Mouse (Mus musculus) intestine, embryonic 15.5 days (tissue): ENCODE results near the gene Nat9. TPM values are rescaled to one million over a fixed set of nuclear protein-coding genes. Genes with fewer than 3 reads are reported as not detected.

ENCODE experiments used
- ATAC-seq: fragments of 200-750 bp; cut with Nextera tagmentation; 2 replicates; pipeline ENCODE4 v1.8.0; 2017; ENCODE audit warnings: moderate TSS enrichment, moderate library complexity
- H3K27ac ChIP-seq: fragments of 300-500 bp; sonication (generic); 2 replicates; pipeline ENCODE4 v1.5.1; 2015; ENCODE audit warnings: mild to moderate bottlenecking, inconsistent platforms
- H3K27me3 ChIP-seq: fragments of 300-500 bp; sonication (generic); replicated peaks from 2 replicates; pipeline ENCODE4 v1.6.1; 2015; ENCODE audit warnings: inconsistent platforms
- H3K36me3 ChIP-seq: fragments of 300-500 bp; sonication (generic); 2 replicates; pipeline ENCODE4 v1.6.1; 2015; ENCODE audit warnings: inconsistent platforms
- H3K4me1 ChIP-seq: fragments of 300-500 bp; sonication (generic); replicated peaks from 2 replicates; pipeline ENCODE4 v1.6.1; 2015; ENCODE audit warnings: inconsistent platforms
- H3K4me2 ChIP-seq: fragments of 300-500 bp; sonication (generic); replicated peaks from 2 replicates; pipeline ENCODE4 v1.6.1; 2015; ENCODE audit warnings: mild to moderate bottlenecking, inconsistent platforms
- H3K4me3 ChIP-seq: fragments of 300-500 bp; sonication (generic); replicated peaks from 2 replicates; pipeline ENCODE4 v1.5.1; 2015; ENCODE audit warnings: inconsistent platforms
- H3K9ac ChIP-seq: fragments of 300-500 bp; sonication (generic); 2 replicates; pipeline ENCODE4 v1.6.1; 2015; ENCODE audit warnings: inconsistent platforms
- H3K9me3 ChIP-seq: fragments of 300-500 bp; sonication (generic); 2 replicates; pipeline ENCODE4 v1.6.1; 2016; ENCODE audit warnings: inconsistent platforms
- WGBS: fragments of 180-500 bp; shearing (Covaris S2); methylation state at CpG from one replicate; pipeline ENCODE4 v1.1.7; 2015; 5-methylcytosine and 5-hydroxymethylcytosine counted together
- polyA plus RNA-seq: library from polyadenylated mRNA; unstranded; fragments of >200 nt; fragmentation: Nextera tagmentation; extraction: Ambion mirVana; gene quantifications from 2 replicates; pipeline ENCODE4 v1.2.1, GENCODE M21; 2015

Nat9 gene
- polyA plus RNA-seq, 1 experiment from 2014 or later: 20.5 TPM

DNA sequence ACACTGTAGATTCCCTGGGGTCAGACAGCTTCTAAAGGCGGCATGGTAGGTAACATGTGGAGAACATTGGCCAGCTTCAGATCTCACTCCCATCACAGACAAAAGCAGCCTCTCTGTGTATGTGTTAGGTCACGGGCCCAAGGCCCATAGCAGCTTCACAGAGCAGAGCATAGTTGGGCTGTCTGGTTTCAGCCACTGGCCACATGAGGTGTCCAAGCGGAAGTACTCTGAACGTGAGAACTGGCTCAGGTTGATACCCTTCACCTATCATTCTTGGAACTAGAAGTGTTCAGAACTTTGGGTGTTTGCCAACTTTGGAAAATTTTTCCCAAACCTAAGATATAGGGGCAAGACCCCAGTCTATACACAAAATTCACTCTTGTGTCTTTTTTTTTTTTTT lies 18.2 kb downstream of the Nat9 start:
- WGBS: 86% methylated on average over 4 of the region's 4 CpGs
- peaks cover 60% of the 10 kb centered on the region for H3K4me1 ChIP-seq

DNA sequence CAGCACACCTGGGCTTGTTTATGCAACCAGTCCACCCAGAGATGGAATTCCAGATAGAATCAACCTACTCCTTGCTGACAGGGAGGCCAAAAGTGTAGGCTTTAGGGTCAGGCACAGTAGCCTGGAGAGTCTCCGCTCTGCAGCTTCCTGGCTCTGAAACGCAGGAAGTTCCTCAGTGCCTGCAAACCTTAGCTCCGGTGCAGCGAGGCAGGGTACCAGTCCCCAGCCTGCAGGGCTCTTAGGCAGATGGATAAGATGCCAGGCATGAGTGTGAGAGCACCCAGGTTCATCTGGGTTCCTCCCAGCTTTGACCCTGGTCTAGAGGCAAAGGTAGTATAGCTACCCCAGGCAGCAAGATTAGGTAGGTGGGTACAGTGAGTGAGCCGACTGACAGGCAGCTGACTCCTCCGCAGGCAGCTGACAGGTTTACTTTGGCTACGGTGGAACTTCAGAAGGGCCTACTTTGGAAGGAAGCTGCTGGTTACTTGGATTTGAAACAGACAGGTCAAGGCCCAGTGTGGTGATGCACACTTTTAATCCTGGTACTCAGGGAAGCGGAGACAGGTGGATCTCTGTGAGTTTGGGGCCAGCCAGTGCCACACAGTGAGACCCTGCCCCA lies 19.9 kb downstream of the Nat9 start:
- Histone ChIP-seq H3K9ac (no peak overlapping the region), H3K27ac (0 out of 2 replicates have a peak overlapping the region, but pooled peaks have one; percentile 14), H3K4me2 (peak overlapping the region; percentile 25; the same call in 1 of the 2 replicates), H3K4me3 (no peak overlapping the region), H3K4me1 (peaks cover 49% of the 10 kb centered on the region), H3K9me3 (no peaks in the 10 kb centered on the region), H3K27me3 (no peaks in the 10 kb centered on the region), H3K36me3 (no peaks in the 10 kb centered on the region)
- 66% methylated on average over 8 of the region's 8 CpGs for WGBS
- no peak for ATAC-seq

More for the DNA sequence above, 18.2 kb downstream of the Nat9 start:
- Histone ChIP-seq H3K4me2 (no peak overlapping the region), H3K4me3 (no peak overlapping the region), H3K9me3 (no peaks in the 10 kb centered on the region), H3K27ac (no peak overlapping the region), H3K9ac (no peak overlapping the region), H3K36me3 (no peaks in the 10 kb centered on the region), H3K27me3 (no peaks in the 10 kb centered on the region)
- no peak for ATAC-seq

DNA sequence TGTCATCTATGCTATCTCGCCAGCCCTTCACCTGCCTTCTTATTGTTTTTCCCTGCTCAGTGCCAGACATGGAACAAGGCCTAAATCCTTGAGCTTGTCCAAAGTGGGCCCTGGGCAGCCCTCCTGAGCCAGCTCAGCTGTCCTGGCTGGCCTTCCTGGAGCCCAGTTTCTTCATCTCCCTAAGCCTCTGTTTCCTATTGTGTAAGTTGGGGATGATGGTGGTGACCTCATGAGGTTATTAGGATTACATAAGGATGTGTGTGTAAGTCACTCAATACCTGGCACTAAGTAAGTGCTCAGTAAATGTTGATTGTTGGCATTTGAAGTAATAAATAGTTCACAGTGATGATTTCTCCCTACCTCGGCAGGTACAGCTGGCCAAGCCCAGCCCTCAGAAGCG lies 20.9 kb downstream of the Nat9 start:
- Histone ChIP-seq H3K4me3 (no peak overlapping the region), H3K9ac (no peak overlapping the region), H3K36me3 (no peaks in the 10 kb centered on the region), H3K4me1 (peaks cover 49% of the 10 kb centered on the region), H3K9me3 (no peaks in the 10 kb centered on the region), H3K4me2 (peak overlapping the region; percentile 84; the same call in 1 of the 2 replicates), H3K27ac (no peak overlapping the region), H3K27me3 (no peaks in the 10 kb centered on the region)
- 66% methylated on average over 3 of the region's 3 CpGs for WGBS
- no peak for ATAC-seq

- Histone ChIP-seq H3K4me3 (peak overlapping the region; percentile 70), H3K27ac (peak overlapping the region; percentile 82), H3K4me1 (peaks cover 44% of the 10 kb centered on the region), H3K36me3 (no peaks in the 10 kb centered on the region), H3K9ac (peak overlapping the region; percentile 71), H3K27me3 (no peaks in the 10 kb centered on the region), H3K4me2 (peak overlapping the region; percentile 84), H3K9me3 (no peaks in the 10 kb centered on the region)
- peak; percentile 50 for ATAC-seq
- 5% methylated on average over 9 of the region's 9 CpGs for WGBS
Measured at GRCm38 (mm10) chr11:115164976-115165374, 22.7 kb downstream of the Nat9 start.

DNA sequence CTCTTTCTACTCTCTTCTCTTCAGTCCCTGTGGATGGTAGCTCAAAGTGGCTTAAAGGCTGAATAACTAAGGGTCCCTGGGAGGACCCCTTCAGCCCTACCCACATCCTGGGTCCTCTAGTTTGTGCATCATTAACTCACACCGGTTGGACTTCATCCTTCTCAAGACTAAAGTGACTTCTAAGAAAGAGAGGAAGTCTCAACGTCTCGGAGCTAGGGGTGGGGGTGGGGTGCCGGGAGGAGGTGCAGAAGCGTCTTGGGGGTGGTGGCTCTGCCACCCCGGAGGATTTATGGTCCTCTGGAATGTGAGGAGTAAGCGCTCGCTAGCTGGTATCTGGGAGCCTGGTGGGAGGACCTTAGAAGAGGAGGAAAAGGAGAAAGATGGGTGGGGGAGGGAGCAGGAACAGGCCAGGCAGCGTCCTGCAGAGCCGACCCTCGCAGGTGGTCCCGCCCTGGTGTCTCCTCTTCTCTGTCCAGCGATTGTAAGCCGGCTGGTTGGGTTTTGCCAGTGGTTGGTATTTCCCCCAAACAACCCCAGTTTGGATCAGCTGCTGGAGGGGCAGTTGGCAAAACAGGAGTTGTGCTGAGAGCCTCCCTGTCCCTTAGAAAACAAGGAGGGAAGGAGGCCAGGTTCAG lies 23.2 kb downstream of the Nat9 start:
- H3K36me3 ChIP-seq: no peaks in the 10 kb centered on the region
- peak overlapping the region; percentile 70 for H3K4me3 ChIP-seq
- peak; percentile 33 for ATAC-seq
- H3K4me2 ChIP-seq: peak overlapping the region; percentile 84
- WGBS: under 1% methylated on average over 14 of the region's 14 CpGs
- no peaks in the 10 kb centered on the region for H3K9me3 ChIP-seq
- H3K9ac ChIP-seq: peak overlapping the region; percentile 71
- peak overlapping the region; percentile 82 for H3K27ac ChIP-seq
- H3K4me1 ChIP-seq: peaks cover 44% of the 10 kb centered on the region
- H3K27me3 ChIP-seq: no peaks in the 10 kb centered on the region

DNA sequence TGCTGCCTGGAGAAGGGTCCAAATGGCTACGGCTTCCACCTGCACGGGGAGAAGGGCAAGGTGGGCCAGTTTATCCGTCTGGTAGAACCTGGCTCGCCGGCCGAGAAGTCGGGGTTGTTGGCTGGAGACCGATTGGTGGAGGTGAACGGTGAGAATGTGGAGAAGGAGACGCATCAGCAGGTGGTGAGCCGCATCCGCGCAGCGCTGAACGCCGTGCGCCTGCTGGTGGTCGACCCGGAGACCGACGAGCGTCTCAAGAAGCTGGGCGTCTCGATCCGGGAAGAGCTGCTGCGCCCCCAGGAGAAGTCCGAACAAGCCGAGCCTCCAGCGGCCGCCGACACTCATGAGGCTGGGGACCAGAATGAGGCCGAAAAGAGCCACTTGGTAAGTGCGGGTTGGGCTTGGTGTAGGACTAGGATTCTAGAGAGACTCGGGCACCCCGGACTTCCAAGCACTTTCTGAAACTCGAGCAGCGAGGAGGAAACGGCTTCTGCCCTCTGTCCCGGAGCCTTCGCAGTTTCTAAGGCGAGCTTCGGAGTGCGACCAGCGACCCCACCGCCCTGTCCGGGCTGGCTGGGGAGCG lies 24.0 kb downstream of the Nat9 start:
- Histone ChIP-seq H3K4me1 (peaks cover 44% of the 10 kb centered on the region), H3K4me2 (peak overlapping the region; percentile 84), H3K9me3 (no peaks in the 10 kb centered on the region), H3K27me3 (no peaks in the 10 kb centered on the region), H3K9ac (peak overlapping the region; percentile 71), H3K4me3 (peak overlapping the region; percentile 70), H3K36me3 (no peaks in the 10 kb centered on the region), H3K27ac (peak overlapping the region; percentile 82)
- ATAC-seq: peak; percentile 11; the same call in 1 of the 2 replicates
- under 1% methylated on average over 47 of the region's 47 CpGs for WGBS

GRCm38 (mm10) chr11:115162832-115163480 lies 24.7 kb downstream of the Nat9 start, which contains the start of gene Slc9a3r1:
Gene Slc9a3r1 (plus strand): TSS chr11:115163341.
- Histone ChIP-seq H3K9ac (peak within 1 kb of the TSS; percentile 71), H3K27ac (peak within 1 kb of the TSS; percentile 82), H3K4me2 (peak within 1 kb of the TSS; percentile 84), H3K27me3 (no peaks in the 10 kb centered on the region), H3K36me3 (no peaks in the 10 kb centered on the region), H3K4me1 (peaks cover 47% of the 10 kb centered on the region), H3K9me3 (no peaks in the 10 kb centered on the region), H3K4me3 (peak within 1 kb of the TSS; percentile 70)
- peak; percentile 93 for ATAC-seq
- WGBS: under 1% methylated on average over 47 of the region's 47 CpGs

- Histone ChIP-seq H3K9ac (no peak overlapping the region), H3K4me3 (peak overlapping the region; percentile 70; the same call in 1 of the 2 replicates), H3K27ac (peak overlapping the region; percentile 77), H3K36me3 (no peaks in the 10 kb centered on the region), H3K4me2 (peak overlapping the region; percentile 84), H3K27me3 (no peaks in the 10 kb centered on the region), H3K9me3 (no peaks in the 10 kb centered on the region), H3K4me1 (peaks cover 39% of the 10 kb centered on the region)
- no peak for ATAC-seq
- WGBS: 28% methylated on average over 9 of the region's 9 CpGs
Measured at GRCm38 (mm10) chr11:115162205-115162601, 25.5 kb downstream of the Nat9 start.

GRCm38 (mm10) chr11:115161578-115162204 lies 26.0 kb downstream of the Nat9 start:
- Histone ChIP-seq H3K4me2 (peak overlapping the region; percentile 84), H3K27ac (peak overlapping the region; percentile 77), H3K27me3 (no peaks in the 10 kb centered on the region), H3K36me3 (no peaks in the 10 kb centered on the region), H3K4me1 (peaks cover 36% of the 10 kb centered on the region), H3K4me3 (no peak overlapping the region; the same call in 1 of the 2 replicates), H3K9ac (no peak overlapping the region; the same call in 1 of the 2 replicates), H3K9me3 (no peaks in the 10 kb centered on the region)
- 50% methylated on average over 9 of the region's 9 CpGs for WGBS
- no peak for ATAC-seq

- H3K9me3 ChIP-seq: no peaks in the 10 kb centered on the region
- no peak overlapping the region; the same call in 1 of the 2 replicates for H3K4me3 ChIP-seq
- H3K4me2 ChIP-seq: peak overlapping the region; percentile 84; the same call in 1 of the 2 replicates
- peaks cover 31% of the 10 kb centered on the region for H3K4me1 ChIP-seq
- no peak overlapping the region; the same call in 1 of the 2 replicates for H3K9ac ChIP-seq
- peak overlapping the region; percentile 77 for H3K27ac ChIP-seq
- H3K36me3 ChIP-seq: no peaks in the 10 kb centered on the region
- no peak for ATAC-seq
- H3K27me3 ChIP-seq: no peaks in the 10 kb centered on the region
- 20% methylated on average over 10 of the region's 10 CpGs for WGBS
Measured at GRCm38 (mm10) chr11:115160883-115161577, 26.6 kb downstream of the Nat9 start.

DNA sequence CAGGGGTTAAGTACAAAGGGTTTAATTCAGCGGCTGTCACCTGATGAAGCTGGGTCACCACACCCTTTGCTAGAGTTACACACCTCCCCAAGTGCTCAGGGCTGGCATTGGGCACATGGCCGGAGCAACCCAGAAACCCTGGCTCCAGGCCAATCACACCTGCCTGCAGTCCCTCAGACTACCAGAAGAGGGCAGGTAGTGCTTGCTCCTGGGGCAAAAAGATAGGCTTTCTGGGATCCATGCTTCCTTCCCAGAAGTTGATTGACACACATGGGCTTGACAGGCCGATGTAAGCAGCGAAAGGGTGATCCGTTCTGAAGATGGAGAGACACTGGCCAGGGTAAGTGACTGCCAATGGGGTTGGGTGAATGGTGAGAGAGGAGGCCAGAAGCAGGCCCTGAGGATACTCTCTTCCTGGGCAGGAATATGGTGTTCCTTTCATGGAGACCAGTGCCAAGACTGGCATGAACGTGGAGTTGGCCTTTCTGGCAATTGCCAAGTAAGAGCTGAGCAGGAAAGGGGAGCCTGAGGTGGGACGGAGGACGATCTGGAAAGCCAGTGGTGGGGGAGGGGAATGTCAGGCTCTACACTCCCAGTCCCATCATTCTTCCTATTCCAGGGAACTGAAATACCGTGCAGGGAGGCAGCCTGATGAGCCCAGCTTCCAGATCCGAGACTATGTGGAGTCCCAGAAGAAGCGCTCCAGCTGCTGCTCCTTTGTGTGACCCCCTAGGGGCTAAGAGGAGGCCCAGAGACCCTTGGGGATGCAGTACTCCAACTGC lies 27.5 kb downstream of the Nat9 start:
- Histone ChIP-seq H3K27me3 (no peaks in the 10 kb centered on the region), H3K9ac (no peak overlapping the region), H3K4me1 (peaks cover 29% of the 10 kb centered on the region), H3K27ac (no peak overlapping the region), H3K9me3 (no peaks in the 10 kb centered on the region), H3K4me3 (no peak overlapping the region), H3K4me2 (no peak overlapping the region), H3K36me3 (no peaks in the 10 kb centered on the region)
- no peak for ATAC-seq
- WGBS: 61% methylated on average over 11 of the region's 11 CpGs
